Mouse (Mus musculus) heart, embryonic 11.5 days (tissue): Measurements from ENCODE around the gene Gtf3c1. TPM values are rescaled to one million over a fixed set of nuclear protein-coding genes. Genes with fewer than 3 reads are reported as not detected.
A peak's percentile ranks its signal among the peaks of the same experiment; 100 is the strongest.
"Not testable (repeated sequence)": the region's sequence is repeated elsewhere in the genome, so short reads cannot be mapped to it uniquely, and the experiment has no call there.

Source experiments
- ATAC-seq: fragments of 200-750 bp; cut with Nextera tagmentation; replicated peaks from 2 replicates; pipeline ENCODE4 v1.8.0; 2017; ENCODE audit warnings: moderate library complexity; ENCODE audit not compliant: insufficient number of reproducible peaks, low FRiP score, low TSS enrichment
- H3K27ac ChIP-seq: fragments of 300-500 bp; sonication (generic); 2 replicates; pipeline ENCODE4 v1.5.1; 2014; ENCODE audit warnings: mild to moderate bottlenecking, low read depth, low read length
- H3K27me3 ChIP-seq: fragments of 300-500 bp; sonication (generic); 2 replicates; pipeline ENCODE4 v1.6.1; 2014; ENCODE audit warnings: mild to moderate bottlenecking, low read length, mixed read lengths; ENCODE audit not compliant: control insufficient read depth, insufficient read depth
- H3K36me3 ChIP-seq: fragments of 300-500 bp; sonication (generic); 2 replicates; pipeline ENCODE4 v1.6.1; 2014; ENCODE audit warnings: mild to moderate bottlenecking, low read length, moderate library complexity, mixed read lengths; ENCODE audit not compliant: control insufficient read depth, insufficient read depth
- H3K4me1 ChIP-seq: fragments of 300-500 bp; sonication (generic); 2 replicates; pipeline ENCODE4 v1.6.1; 2014; ENCODE audit warnings: low read length; ENCODE audit not compliant: control insufficient read depth, insufficient read depth
- H3K4me2 ChIP-seq: fragments of 300-500 bp; sonication (generic); 2 replicates; pipeline ENCODE4 v1.6.1; 2014; ENCODE audit warnings: mild to moderate bottlenecking, moderate library complexity
- H3K4me3 ChIP-seq: fragments of 300-500 bp; sonication (generic); 2 replicates; pipeline ENCODE4 v1.5.1; 2014; ENCODE audit warnings: low read depth, low read length
- H3K9ac ChIP-seq: fragments of 300-500 bp; sonication (generic); 2 replicates; pipeline ENCODE4 v1.6.1; 2014; ENCODE audit warnings: mild to moderate bottlenecking, low read depth, low read length, moderate library complexity
- H3K9me3 ChIP-seq: fragments of 300-500 bp; sonication (generic); replicated peaks from 2 replicates; pipeline ENCODE4 v1.6.1; 2016; ENCODE audit warnings: low read length; ENCODE audit not compliant: control insufficient read depth
- WGBS: fragments of 180-500 bp; shearing (Covaris S2); extraction: QIAGEN DNeasy Blood & Tissue Kit; methylation state at CpG from one replicate; pipeline ENCODE4 v1.1.7; 2014; ENCODE audit not compliant: insufficient replicate concordance; 5-methylcytosine and 5-hydroxymethylcytosine counted together
- polyA plus RNA-seq: library from polyadenylated mRNA; unstranded; fragments of >200 nt; fragmentation: Nextera tagmentation; extraction: Ambion mirVana; gene quantifications from 2 replicates; pipeline ENCODE4 v1.2.1, GENCODE M21; 2014

The Gtf3c1 gene
- polyA plus RNA-seq, 1 experiment from 2014 or later = 32.1 TPM

GRCm38 (mm10) chr7:125717612-125718011, 10.0 kb upstream of the Gtf3c1 start:
- Histone ChIP-seq H3K4me2 (no peak overlapping the region), H3K27me3 (no peaks in the 10 kb centered on the region), H3K9ac (no peak overlapping the region), H3K9me3 (no peaks in the 10 kb centered on the region), H3K4me3 (no peak overlapping the region), H3K36me3 (no peaks in the 10 kb centered on the region), H3K4me1 (peaks cover 43% of the 10 kb centered on the region), H3K27ac (no peak overlapping the region)
- no peak for ATAC-seq

DNA sequence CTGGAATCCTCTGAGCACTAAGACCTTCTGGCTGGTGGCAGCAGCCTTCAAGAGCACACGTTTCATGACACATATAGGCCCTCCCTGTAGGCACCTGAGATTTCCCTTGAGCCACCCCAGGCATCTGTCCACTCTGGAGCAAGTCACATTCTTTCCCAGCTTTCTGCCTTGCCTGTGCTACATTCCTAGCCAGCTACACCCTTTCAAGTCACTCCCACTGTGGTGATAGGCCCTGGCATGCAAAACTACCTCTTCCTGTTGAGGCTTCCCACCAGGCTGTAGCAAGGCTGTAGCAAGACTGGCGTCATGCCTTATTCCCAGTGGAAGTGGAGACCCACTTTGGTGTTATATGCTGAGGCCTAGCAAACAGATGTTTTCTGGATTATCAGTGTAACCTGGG, 9.1 kb upstream of the Gtf3c1 start:
- WGBS = 18% methylated on average over 2 of the region's 2 CpGs
- H3K4me2 ChIP-seq = no peak overlapping the region
- no peak overlapping the region for H3K9ac ChIP-seq
- H3K27me3 ChIP-seq = no peaks in the 10 kb centered on the region
- H3K4me1 ChIP-seq = peaks cover 43% of the 10 kb centered on the region
- H3K4me3 ChIP-seq = no peak overlapping the region
- H3K36me3 ChIP-seq = no peaks in the 10 kb centered on the region
- no peaks in the 10 kb centered on the region for H3K9me3 ChIP-seq
- ATAC-seq = 0 out of 2 replicates have a peak, but pooled peaks have one; percentile 40
- peak overlapping the region; percentile 64 for H3K27ac ChIP-seq

GRCm38 (mm10) chr7:125714803-125715202, 7.2 kb upstream of the Gtf3c1 start:
- Histone ChIP-seq H3K4me1 (peaks cover 29% of the 10 kb centered on the region), H3K27ac (no peak overlapping the region)
- 84% methylated on average over 3 of the region's 3 CpGs for WGBS

GRCm38 (mm10) chr7:125713542-125714055, 6.0 kb upstream of the Gtf3c1 start:
- H3K36me3 ChIP-seq, H3K27ac ChIP-seq, H3K9ac ChIP-seq, H3K4me2 ChIP-seq, H3K4me3 ChIP-seq, ATAC-seq, H3K9me3 ChIP-seq, H3K27me3 ChIP-seq: not testable (repeated sequence)
- WGBS = 94% methylated on average over 6 of the region's 7 CpGs
- H3K4me1 ChIP-seq = peaks cover 25% of the 10 kb centered on the region

More at GRCm38 (mm10) chr7:125714803-125715202, 7.2 kb upstream of the Gtf3c1 start:
- Histone ChIP-seq H3K36me3 (no peaks in the 10 kb centered on the region), H3K27me3 (no peaks in the 10 kb centered on the region), H3K4me2 (no peak overlapping the region), H3K9ac (no peak overlapping the region), H3K4me3 (no peak overlapping the region), H3K9me3 (no peaks in the 10 kb centered on the region)
- no peak for ATAC-seq

DNA sequence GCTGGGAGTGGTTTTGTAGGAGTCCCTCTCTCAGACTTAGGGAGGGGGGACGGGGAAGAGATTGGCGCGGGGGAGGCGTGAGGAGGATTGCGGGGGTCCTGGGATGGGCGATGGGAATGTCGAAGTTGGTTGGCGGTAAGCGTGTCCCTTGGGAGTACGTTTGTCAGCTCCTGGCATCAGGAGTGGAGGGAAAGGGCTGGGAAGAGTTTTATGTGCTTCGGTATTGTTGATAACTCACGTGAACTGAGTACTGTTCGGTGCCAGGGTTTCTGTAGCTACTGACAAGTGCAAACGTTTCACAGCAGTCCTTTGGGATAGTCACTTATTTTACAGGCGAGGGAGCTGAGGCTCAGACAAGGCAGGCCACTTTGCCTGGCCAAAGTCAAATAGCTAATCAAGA, 520 bp upstream of the Gtf3c1 start:
- peak overlapping the region; percentile 96 for H3K9ac ChIP-seq
- H3K9me3 ChIP-seq = no peaks in the 10 kb centered on the region
- under 1% methylated on average over 15 of the region's 15 CpGs for WGBS
- H3K27ac ChIP-seq = peak overlapping the region; percentile 96; the same call in 1 of the 2 replicates
- H3K4me3 ChIP-seq = peak overlapping the region; percentile 84
- ATAC-seq = no peak
- H3K4me2 ChIP-seq = peak overlapping the region; percentile 78
- H3K4me1 ChIP-seq = peaks cover 26% of the 10 kb centered on the region
- peaks cover 9% of the 10 kb centered on the region for H3K36me3 ChIP-seq
- H3K27me3 ChIP-seq = no peaks in the 10 kb centered on the region

- under 1% methylated on average over 24 of the region's 24 CpGs for WGBS
- Histone ChIP-seq H3K4me2 (peak overlapping the region; percentile 87), H3K4me1 (peaks cover 26% of the 10 kb centered on the region), H3K27ac (peak overlapping the region; percentile 96), H3K9ac (peak overlapping the region; percentile 96), H3K4me3 (peak overlapping the region; percentile 84), H3K36me3 (peaks cover 18% of the 10 kb centered on the region), H3K9me3 (no peaks in the 10 kb centered on the region), H3K27me3 (no peaks in the 10 kb centered on the region)
- ATAC-seq = peak; percentile 85
Observed at GRCm38 (mm10) chr7:125707186-125707585, 394 bp downstream of the Gtf3c1 start.

- Histone ChIP-seq H3K27me3 (no peaks in the 10 kb centered on the region), H3K9ac (no peak overlapping the region), H3K4me1 (peaks cover 24% of the 10 kb centered on the region), H3K36me3 (peaks cover 59% of the 10 kb centered on the region), H3K4me2 (no peak overlapping the region), H3K27ac (no peak overlapping the region), H3K9me3 (peaks cover 8% of the 10 kb centered on the region), H3K4me3 (no peak overlapping the region)
- no peak for ATAC-seq
- WGBS = 90% methylated on average over 1 of the region's 1 CpGs
Observed at GRCm38 (mm10) chr7:125702791-125703190, 4.8 kb downstream of the Gtf3c1 start.

DNA sequence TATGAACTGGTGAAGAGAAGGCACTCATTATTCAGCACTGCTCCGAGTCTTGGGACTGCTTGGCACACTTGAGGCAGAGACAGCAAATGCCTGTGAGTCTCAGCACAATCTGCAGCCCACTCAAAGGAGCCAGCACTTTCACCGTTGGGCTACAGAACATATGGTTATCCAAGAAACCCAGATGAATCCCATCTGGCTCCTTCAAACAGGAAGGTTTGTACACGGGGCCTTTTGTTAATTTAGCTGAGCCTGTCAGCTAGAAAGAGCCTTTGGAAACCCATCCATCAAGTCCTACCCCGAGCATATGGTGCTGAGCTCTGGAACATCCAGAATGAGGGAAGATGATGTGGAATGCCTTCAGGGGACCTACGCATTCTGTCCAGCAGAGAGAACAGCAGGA, 13.5 kb downstream of the Gtf3c1 start:
- ATAC-seq = no peak
- 88% methylated on average over 5 of the region's 5 CpGs for WGBS
- H3K9me3 ChIP-seq = peaks cover 3% of the 10 kb centered on the region
- H3K27me3 ChIP-seq = no peaks in the 10 kb centered on the region
- no peak overlapping the region for H3K27ac ChIP-seq
- no peak overlapping the region for H3K9ac ChIP-seq
- H3K36me3 ChIP-seq = peaks cover 81% of the 10 kb centered on the region
- no peak overlapping the region for H3K4me3 ChIP-seq
- no peak overlapping the region for H3K4me2 ChIP-seq
- no peaks in the 10 kb centered on the region for H3K4me1 ChIP-seq

GRCm38 (mm10) chr7:125690516-125690915, 17.1 kb downstream of the Gtf3c1 start:
- no peaks in the 10 kb centered on the region for H3K9me3 ChIP-seq
- no peaks in the 10 kb centered on the region for H3K4me1 ChIP-seq
- 77% methylated on average over 4 of the region's 4 CpGs for WGBS
- H3K27me3 ChIP-seq = no peaks in the 10 kb centered on the region
- ATAC-seq = no peak
- peaks cover 59% of the 10 kb centered on the region for H3K36me3 ChIP-seq
- no peak overlapping the region for H3K4me3 ChIP-seq
- no peak overlapping the region for H3K9ac ChIP-seq
- no peak overlapping the region for H3K4me2 ChIP-seq
- H3K27ac ChIP-seq = no peak overlapping the region
